Mouse (Mus musculus): ENCODE results near the gene Comtd1.
A peak's percentile ranks its signal among the peaks of the same experiment; 100 is the strongest.

The Comtd1 gene

DNA sequence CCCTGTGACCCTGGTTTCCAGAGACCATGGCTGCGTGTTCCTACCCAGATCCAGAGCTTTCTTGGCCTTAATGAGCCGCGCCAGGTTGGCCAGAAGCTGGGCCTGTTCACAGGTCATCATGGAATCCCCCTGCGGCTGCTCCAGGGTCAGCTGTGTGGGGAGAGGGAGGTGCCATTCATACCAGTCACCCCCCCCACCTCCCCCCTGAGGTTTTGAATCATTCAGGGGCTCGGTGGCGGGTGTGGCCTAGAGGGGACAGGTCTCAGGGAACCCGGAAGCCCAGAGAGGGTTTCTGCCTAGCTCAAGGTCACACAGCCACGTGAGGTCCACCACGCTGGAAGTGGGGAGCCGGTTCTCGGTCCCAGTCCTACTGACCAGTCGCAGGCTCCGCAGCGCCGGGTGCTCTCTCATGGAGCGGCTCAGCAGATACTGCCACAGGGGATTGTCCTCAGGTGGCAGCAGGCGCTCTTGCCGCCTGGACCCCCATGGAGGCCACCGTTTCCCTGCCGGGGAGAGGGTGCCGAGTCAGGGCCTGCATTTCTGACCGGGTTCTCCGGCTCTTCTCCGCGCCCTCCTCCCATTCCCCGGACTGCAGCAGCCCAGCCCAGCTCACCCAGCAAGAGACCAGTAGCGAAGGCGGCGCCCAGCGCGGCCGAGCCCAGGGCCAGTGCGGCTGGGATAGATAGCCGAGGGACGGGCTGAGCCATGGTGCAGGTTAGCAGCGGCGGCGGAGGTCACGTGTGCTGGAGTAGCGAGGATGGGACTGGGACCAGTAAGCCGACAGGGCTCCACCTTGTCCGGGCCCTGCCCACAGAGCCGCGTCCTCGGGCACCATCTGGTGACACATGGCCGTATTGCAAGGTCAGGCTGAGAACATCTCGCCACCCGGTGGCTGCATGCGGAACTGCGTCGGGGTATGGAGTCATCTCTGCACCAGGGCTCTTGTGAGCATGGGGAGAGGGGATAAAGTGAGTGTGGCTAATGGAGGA, at the start of gene Comtd1:
Gene Comtd1, minus strand, starts transcription at position 812 of the 989 bp plus-strand sequence.
- DNase-seq, result peak; percentile 95

DNA sequence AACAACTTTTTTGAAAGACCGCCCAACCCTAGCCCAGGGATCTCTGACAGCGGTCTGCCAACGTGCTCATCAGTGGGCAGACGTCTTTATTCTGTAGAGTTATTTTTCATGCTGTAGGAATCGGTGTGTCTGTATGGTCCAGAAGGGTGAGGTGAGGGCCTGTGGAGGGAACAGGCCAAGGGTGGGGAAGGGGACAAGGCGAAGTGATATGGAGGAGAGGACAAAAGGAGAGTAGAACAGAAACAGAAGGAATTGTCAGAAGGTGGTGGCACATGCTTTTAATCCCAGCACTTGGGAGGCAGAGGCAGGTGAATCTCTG, 43.5 kb upstream of the Comtd1 start:
- DNase-seq, result no peak

DNA sequence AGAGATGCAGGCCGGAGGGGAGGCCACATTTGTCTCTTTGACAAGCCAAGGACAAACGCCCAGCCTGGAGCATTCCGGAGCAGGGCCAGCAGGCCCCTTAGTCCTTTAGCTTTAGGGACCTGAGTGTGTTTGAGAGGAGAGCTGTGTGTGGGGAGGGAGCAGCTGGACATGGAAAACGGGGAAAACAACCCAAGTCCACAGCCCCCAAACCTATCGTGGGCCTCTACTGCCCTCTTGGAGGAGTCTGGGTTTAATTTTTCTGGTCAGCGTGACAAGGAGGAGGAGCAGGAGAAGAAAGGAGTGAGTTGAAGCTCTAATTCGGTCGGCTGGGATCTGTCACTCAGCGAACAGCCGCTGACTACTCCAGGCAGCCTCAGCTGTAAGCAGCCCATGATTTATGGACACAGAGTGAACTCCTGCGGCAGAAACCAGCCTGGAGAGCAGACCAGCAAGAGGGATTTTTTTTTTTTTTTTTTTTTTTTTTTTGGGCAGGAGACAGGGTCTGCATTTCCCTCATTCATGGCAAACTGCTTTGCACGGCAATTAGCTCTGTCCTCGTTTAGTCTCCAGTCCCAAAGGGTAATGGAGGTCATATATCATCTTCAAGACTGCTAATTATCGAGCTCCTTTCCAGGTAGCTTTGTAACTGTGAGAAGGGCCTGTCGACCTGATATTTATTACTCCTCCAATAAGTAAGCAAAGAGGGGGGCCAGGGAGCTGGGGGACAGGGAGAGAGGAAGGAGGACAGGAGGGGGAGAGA, 43.0 kb upstream of the Comtd1 start:
- no peak for DNase-seq

DNA sequence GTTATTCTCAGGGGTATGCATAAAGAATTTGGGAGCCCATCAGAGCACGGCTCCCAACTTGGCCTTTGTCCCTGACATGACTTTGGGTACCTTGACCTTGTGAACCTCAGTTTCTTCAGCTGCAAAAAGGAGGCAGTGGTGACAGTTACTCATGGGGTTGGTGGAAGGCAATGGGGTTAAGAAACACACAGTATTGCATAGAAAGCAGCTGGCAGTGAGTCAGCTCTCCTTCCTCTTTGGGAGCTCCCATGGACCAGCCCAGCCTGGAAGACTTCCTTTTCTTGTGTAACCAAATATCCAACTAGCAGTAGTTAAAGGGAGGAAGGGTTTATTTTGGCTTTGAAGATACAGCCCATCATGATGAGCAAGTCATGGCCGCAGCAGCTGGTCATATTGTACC, 41.7 kb upstream of the Comtd1 start:
- no peak for DNase-seq

DNA sequence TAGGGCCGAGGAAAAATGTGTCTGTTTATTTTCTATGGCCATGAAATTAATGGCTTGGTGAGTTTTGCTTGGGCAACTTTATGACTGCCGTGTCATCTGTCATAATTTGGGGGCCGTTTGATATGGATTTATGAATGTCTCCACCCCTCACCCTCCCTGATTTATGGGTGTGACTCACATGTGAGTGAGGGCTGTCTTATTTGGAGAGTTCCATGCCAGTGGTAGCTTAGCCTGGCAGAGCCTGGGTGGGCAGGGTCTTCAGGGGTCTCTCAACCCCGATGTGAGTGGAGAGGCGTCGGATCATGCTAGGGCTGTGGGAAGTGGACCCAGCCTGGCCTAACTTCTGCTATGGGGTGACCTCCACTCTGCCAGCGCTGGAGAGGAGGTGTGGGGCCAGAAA, 18.0 kb upstream of the Comtd1 start:
- no peak for DNase-seq

DNA sequence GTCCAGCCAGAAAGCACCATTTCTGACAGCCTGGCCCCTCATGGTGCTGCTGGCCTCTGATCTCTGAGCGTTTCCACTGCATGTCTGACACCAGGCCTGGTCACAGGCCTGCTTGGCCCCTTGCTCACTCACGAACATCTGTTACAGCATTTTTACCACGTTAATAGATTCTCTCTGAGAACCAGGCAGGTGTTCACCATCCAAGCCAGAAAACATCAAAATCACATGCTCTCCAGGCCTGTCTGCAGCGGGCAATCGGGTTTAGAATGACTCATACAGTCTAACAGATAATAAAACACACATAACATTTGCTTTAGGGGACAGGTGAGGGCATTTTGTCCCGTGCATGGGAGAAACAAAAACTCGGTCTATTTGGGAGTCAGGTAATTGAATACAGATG, 17.5 kb upstream of the Comtd1 start:
- no peak for DNase-seq

DNA sequence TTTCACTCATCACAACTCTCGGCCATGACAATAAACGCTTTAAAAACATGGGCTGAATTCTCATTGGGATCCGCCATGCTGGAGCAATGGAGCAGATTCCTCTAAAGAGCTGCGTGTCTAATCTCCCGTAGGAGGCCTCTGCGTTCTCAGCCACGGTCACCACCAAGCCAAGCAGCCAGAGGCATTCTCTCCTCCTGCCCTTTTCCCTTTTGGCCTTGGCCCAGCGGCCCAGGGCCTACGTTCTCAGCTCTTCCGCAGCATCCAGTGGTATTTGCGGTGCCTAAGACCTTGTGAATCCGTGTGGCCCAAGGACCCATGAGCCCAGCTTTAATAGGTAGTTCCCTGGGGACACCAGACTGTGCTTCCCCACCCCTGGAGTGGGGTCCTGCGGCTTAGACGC, 8.1 kb upstream of the Comtd1 start:
- no peak for DNase-seq

DNA sequence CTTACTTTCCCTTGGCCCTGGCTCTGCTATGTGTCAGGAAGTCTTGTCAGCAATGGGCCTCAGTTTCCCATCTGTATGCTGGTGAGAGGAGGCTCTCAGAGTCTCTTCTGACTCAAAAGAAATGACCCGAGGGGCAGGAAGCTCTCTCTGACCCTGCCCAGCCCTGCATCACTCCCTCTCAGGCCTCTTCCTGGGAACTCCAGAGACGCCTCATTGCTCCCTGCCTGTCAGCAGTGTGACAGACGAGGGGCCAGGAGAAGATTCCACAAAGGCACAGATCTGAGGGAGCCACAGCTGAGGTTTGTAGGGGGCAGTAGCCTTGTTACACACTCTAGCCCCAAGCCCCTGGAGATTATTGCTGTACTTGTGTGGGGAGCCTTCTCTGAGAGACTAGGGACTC, 7.2 kb upstream of the Comtd1 start:
- no peak for DNase-seq

DNA sequence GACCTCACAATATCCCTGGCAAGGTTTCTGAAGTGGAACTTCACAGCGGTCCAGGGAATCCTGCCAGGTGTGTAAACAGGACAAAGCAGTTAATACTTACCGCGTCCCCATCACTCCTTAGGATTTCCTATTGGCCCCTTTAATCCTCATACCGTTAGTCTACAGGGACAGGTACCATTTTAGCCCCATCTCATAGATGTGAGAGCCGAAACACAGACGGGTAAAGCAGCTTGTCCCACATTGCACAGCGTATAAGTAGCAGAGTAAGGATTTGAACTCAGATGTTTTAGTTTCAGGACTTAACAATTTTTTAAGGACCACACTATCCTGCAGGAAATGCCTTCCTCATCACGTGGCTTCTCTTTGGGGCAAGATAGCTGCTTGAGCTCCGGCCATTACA, 5.5 kb upstream of the Comtd1 start:
- no peak for DNase-seq

DNA sequence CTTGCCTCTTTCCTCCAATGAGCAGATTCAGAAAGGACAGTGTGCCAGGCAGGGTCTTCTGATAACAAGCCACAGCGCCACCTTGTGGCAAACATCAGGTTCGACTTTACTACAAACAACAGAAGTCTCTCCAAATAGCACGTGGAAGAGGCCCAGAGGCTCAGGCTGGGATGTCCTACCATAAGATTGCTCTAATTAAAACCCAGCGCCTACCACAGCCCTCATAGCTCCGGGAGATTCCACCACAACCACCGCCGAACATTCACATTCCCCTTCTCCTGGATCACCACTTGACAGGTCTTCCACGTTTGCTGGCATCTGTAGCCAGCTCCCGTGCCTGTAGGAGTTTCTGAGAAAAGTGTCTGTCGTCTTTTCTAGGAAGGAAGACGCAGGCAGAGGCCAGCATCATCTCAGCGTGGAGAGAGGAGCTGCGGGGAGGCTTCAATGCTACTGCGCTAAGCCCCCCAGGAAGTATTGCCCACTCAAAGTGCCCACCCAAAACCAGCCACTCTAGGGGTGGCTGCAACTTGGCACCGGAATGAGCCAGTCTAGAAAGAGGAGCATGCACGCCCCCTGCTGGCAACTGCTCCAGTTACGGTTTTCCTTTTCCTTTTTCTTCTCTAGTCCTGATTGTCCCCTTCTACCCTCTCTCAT, 4.8 kb upstream of the Comtd1 start:
- DNase-seq, result peak; percentile 80

DNA sequence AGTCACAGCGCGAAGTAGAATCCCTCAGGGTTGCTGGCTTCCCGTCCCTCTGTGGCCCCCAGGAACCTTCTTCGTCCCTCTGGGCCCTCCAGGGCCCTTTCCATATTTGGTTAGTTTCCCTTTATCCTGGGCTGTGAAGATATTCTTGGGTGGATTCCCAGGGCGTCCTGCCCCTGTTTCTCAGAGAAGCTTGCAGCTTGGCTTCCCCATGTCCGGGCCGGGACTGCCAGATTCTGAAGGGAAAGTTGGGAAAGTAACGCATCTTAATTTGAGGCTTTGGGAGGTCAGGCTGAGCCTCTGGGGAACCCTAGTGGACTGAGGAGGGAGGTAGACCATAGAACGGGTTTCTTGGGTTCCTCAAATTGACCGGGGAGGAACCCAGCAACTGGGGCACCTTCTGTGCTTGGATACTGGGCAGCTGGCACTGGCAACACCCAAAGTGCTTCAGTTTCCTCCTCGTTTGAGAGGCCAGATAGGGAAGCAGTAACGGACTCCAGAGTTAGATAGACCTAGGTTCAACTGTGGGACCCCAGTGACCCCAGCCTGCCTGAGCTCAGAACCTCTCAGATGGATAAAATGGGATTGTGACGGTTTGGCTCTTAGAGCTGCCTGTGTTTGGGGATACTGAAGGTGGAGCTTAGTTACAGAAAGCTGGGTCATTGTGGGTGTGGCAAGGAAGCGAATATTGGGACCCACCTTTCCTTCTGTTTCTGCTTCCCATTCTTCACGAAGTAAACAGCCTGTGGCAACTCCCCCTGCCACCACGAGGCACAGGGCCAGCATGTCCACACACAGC, 3.4 kb upstream of the Comtd1 start:
- DNase-seq, result no peak

DNA sequence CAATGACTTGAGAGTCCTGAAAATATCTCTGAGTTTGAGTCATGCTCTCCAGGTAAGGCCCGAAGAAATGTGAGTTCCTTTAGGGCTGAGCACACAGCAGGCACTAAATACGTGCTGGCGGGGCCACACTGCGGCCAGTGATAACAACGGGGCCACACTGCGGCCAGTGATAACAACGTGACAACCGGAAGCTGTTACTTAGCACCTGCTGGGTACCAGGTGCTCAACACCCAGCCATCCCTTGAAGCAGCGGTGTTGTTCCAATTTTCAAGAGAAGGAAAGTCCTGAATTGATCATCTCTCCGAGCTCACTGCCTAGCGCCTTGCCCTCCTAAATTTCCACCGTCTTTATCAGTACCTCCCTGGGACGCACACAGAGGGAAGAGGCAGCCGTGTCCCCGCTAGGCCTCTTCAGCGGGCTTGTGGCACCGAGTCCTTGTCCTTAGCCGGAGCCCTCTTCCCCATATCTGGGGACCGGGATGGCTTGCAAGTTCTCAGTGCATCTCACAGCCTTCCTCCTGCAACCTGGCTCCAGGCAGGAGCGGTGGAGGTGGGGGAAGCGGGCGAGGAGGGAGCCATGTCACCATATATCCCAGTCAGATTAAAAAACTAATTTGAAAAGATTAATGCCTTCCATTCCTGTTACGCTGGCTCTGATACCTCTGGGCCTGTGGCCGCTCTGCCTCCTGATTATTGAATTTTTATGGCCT, 1.8 kb upstream of the Comtd1 start:
- DNase-seq, result no peak

DNA sequence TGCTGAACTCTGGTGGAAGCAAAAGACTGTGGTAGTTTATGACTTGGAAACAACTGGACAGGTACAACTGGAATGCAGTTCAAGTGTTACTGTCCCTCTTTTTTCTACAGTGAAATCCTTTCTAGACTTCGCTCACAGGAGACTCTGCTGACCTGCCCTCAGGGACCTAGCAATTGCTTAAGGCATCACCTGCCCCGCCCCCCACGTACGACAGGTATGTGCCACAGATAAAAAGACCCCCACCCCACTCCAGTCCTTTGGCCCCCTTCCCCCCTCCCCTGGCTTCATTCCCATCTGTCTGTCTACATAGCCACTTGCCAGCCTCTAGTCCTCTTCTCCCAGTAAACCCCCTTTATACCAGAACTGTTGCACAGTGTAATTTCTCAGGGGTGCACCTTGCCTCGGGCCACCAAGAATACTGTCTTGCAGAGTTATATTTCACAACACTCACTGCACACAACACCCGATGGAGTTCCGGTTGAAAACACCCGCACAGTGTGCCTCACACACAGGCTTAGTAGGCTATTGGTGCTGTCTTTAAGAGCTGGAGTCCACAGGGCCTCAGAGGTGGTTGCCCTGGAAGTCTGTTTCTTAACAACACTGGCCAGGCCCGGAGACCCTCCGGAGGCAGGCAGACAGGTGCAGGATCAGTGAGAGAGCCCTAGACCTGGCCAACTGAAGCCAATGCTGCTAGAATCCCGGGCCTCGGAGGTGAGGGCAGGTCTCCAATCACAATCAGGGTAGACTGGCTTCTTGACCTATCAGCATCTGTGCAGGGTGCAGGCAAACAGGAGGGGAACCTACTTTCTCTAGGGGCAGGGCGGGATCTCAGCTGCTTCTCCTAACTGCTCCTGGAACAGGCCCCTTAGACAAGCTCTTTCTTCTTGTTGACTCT, 994 bp upstream of the Comtd1 start:
- DNase-seq, result no peak

DNA sequence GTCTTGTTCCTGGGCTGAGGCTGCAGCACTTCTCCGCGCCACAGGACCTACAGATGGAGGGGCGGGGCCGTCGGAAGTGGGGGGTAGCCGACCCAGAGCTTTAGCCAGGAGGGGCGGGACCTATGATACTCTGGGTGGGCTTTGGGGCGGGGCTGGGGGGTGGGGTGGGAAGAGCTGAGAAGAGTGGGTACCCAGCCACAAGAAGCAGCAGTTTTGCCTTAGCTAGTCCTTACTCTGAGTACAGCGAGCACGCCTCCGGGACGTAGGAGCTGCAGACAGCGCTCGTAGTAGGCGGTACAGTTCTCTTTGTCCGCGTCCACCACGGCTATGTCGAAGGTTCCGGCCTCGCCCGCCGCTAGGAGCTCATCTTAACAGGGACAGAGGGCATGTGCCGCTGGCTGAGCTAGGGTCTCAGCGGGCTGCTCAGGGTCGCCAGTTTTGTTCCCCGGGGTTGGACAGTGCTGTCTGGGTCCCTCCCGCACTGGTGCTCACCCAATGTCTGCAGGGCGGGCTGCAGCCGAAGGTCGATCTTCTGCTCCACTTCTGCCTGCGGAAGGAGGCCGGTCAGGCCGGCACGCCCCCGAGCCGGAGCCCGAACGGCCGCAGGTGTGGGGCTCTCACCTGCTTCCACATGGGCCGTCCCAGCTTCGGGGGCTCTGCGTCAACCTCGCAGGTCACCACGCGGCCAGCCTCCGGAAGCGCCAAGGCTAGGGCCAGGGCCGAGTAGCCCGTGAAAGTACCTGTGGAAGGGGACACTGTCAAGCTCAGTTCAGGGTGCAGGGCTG, 1.2 kb downstream of the Comtd1 start:
- DNase-seq, result no peak

DNA sequence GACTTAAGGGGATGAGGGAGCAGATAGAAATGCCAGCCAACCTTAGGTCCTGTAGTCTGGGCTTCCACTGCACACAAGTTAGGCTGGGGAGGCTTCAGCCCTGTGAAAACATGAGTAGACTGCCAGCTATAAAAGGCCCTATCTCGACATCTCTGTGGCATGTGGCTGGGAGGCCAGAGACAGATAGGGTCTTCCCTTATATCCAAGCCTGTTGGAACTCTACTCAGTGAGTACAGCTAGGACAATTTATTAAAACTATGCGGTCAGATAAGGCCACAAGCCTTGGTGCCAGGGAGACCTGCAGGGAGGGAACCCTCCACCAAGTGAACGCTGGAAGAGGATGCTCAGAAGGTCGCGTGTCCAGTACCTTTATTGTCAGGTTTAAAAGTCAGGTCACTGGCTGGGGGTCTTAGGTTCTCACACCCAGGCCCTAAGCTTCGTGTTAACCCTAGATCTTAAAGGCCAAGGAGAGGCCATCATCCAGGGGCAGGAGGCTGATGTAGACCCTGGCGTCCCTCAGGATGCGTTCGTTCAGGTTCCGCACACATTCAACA, 1.9 kb downstream of the Comtd1 start:
- DNase-seq, result no peak

DNA sequence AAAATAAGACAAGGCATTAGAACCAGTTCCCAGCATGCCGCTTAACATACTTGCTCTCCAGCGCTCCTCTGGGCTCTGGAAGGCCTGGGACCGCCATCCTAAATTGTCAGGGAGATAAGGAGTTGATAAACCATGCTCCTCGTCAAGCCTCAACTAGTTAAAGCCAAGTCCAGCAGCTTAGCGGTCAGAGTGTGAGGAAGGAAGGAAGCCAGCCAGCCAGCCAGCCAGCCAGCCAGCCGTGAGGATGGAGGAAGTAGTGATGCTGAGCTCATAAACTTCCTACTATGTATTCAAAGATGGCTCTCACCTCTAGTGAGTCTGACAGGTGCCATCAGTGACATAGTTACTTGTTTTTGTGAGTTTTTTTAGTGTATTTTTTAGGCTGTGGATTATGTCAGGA, 5.5 kb downstream of the Comtd1 start:
- DNase-seq, result no peak

DNA sequence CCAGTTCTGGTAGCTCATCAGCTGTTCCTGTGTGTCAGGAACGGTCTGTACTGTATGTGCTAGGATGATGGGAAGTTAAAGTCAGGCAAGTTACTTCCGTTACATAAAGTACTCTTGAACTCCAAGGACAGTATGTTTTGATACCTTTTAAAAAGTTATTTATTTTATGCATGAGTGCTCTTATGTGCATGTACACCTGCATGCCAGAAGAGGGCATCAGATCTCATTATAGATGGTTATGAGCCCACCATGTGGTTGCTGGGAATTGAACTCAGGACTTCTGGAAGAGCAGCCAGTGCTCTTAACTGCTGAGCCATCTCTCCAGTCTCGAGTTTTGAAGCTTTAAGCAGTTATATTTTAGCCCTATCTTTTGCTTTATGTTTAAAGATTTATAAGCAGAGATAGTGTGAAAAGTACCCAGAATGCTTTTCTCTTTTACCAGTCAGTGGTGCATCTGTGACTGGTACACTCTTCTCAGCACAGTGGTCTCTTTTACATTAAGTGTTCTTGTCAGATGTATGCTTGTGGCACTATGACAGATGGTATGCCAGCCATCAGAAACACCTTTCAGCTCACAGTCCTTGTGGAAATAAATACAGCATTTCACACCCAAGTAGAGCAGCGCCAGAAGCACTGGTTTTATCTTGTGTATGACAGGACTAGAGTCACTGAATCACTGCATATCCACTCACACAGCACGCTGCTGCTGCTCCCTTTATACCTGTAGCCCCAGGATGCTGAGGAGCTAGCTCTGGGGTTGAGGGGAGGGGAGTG, 6.8 kb downstream of the Comtd1 start:
- no peak for DNase-seq

DNA sequence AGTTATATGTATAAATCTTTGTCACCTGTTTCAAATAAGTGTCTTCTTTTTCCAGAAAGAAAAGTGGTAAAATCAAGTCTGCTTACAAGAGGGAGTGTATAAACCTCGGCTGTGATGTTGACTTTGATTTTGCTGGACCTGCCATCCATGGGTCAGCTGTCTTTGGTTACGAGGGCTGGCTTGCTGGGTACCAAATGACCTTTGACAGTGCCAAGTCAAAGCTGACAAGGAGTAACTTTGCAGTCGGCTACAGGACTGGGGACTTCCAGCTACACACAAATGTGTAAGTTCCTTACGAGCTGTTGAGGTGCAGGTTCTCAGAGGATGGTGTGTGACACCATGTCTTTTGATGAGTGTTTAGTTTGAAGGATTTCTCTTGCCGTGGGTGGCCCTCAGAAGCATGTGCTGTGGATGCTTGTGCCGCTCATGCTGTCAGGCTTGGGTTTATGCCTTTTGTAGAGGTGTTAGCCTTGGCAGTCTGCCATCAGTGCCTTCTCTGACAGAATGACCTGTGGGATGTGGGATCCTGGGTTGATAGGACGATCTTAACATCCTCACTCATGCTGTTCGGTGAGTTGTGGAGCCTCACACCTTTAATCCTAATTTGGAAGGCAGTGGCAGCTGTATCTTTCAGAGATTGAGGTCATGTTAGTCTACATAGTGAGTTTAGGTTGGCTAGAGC, 10.3 kb downstream of the Comtd1 start:
- DNase-seq, result no peak
